Mouse (Mus musculus) spleen, postnatal 14 days (tissue): ENCODE data around the gene Cxcl3.
"Not testable (repeated sequence)": the region's sequence is repeated elsewhere in the genome, so short reads cannot be mapped to it uniquely, and the experiment has no call there.

Source experiments
- DNase-seq, 2 experiments: peaks; one replicate each; pipeline ENCODE4 v3.0.0; 2021 to 2022; ENCODE audit warnings: low spot score in 2 of 2

Cxcl3 gene

DNA sequence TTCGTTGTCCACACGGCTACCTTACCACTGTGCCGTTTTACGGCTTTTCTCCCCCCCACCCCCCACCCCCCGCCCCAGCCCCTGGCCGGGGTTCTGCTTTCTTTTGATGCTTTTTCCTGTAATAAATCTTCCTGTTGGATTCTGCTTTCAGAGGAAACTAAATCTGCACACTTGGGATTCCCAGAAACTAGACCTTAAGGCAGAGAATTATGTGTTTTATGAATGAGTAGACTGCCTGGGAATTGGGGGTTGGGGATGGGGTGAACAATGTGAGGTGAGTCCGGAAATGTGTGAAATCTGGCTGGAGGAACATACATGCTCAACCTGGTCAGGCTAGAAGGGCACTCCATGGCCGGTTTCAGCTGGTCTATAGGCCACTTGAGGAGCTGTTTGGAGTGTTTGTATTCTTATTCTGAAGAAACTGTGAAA is 4.2 kb downstream of the Cxcl3 start:
- no peak for DNase-seq

DNA sequence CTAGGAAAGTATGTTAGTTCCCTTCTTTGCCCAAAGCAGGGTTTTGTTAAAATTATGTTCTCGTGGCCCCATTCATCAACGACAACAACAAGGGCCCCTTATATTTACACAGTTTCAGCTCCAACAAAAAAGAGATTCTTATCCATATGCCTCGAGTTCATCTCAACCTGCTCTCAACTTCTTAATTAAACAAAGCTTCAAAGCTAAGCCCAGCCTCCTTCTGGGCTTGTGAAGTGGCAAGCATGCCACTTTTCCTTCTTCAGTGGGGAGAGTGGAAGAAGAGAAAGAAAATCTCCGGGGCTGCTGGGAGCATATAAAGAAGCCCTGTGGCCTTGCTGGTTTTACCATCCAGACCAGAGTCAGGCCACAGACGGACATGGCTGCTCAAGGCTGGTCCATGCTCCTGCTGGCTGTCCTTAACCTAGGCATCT is 8.3 kb downstream of the Cxcl3 start, which contains the start of gene Cxcl15:
Gene Cxcl15 (plus strand): TSS at position 340 of the 431 bp plus-strand sequence.
- no peak for DNase-seq

GRCm38 (mm10) chr5:90795392-90795791 is 9.5 kb downstream of the Cxcl3 start:
- DNase-seq = not testable (repeated sequence)

- no peak for DNase-seq
These were observed 18.7 kb downstream of the Cxcl3 start for GRCm38 (mm10) chr5:90804574-90804973.

DNA sequence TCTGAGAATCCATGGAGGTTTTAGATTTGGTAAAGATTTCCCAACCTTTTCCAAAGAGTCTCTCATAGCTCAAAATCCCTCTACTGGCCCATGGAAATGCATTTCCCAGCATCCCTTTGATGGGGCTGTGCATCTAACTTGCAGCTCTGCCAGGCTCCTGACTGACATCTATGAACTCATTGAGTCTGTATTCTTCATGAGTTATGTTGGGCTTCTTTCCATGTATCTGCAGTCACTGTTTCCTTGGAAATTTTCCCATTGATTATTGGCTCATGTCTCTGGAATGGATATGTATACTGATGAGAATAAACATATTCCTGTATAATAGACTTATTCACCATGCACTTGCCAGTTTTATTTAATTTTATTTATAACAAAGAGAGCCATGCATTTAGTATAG is 20.1 kb downstream of the Cxcl3 start:
- DNase-seq = no peak

DNA sequence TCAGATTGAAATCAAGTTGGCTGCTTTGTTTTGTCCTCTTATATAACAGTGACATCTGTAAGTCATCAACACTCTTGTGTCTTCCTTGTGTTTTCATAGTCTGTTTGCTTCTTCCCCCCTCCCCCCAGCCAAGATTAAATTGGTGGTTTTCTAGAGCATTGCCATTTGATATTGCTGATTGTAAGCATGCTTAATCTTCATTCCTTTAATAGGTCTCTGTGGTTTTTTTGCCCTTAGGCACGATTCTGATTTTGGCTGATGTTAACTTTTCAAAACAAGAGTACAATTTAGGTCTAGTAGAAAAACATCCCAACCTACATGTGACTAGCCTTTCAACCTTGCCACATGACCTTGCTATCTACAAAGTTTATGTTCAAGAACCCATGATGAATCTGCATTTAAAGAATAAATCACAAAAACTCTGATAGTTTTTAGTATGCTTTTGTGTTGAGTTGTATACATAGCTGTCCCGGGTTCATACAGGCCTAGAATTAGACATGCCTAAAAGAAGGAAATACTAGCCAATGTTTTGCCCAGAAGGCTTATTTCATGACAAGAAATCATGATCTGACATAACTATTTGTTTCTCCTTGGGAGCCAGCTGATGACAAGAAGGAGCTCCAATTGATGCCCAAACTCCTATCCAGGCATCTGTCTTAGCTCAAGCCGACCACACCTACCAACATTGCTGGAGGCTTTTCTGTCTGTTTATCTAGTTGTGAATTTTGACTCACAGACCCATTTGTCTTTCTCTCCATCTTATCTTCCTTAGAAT is 21.5 kb downstream of the Cxcl3 start:
- no peak for DNase-seq

GRCm38 (mm10) chr5:90819756-90820155 is 33.9 kb downstream of the Cxcl3 start:
- no peak for DNase-seq

- no peak for DNase-seq
These were observed 46.4 kb downstream of the Cxcl3 start for GRCm38 (mm10) chr5:90832145-90832767.

DNA sequence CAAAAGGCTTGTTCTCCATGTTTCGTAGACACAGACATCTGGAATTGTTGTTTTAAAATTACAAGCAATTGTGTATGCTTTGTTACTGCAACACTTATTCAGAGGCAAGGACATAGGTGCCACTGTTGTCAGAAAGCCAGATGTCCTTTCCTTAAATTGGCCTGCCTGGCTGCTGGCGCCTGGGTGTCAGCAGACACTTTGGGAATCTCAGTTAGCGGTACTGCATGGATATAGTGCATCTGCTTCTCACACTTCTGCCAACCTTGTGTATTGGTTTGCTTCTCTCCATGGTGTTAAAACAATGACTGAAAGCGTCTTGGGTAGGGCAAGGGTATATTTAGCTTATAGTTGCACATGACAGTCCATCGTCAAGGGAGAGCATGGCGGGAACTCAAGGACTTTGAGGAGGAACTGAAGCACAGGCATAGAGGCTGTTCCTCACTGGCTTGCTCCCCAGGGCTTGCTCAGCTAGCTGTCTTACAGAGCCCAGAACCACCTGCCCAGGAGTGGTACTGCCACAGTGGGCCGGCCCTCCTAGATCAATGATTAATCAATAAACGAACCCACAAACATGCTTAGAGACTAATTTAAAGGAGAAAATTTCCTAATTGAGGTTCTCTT is 47.0 kb downstream of the Cxcl3 start:
- no peak for DNase-seq

DNA sequence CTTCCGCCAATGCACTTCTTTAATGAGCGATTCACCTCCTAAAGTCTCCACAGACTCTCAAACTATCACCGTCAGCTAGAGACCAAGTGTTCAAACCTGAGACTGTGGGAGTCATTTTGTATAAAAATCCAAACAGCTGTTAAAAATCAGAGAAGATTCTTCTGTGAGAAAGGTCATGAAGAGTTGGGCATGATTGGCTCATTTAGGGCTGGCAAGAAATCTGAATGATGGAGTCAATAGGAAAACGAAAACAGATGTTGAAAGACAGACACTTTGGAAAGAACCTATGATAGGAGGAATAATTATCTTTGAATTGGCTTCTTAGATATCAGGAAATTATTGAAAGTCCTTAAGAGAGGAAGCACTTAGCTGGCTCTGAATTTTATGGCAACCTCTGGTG is 48.5 kb downstream of the Cxcl3 start:
- no peak for DNase-seq

- DNase-seq = no peak
These were observed 52.7 kb downstream of the Cxcl3 start for GRCm38 (mm10) chr5:90838582-90838981.
